Mouse (Mus musculus): ENCODE data around the gene Zfp36l2.

The Zfp36l2 gene

DNA sequence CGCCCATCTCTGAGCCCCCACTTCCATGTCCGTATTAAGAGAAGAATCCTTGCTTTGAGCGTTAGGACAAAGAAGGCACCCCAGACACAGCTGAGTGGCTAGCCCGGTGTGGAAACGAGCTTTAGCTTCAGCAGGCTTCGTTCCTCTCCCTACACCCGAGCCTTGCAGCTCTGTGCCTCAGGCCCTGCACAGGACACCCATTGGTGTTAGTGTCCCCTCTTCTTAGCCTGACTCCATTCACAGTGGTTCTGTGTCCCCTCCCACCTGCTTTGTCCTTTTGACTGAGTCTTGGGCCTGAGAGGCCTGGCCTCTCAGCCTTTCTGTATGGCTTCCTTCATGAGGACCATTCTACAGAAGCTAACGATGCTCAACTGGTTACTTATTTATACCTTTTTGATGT lies 37.5 kb downstream of the Zfp36l2 start:
- DNase-seq: peak; percentile 3

- peak; percentile 4 for DNase-seq
Observed at GRCm38 (mm10) chr17:84149566-84149965, 38.2 kb downstream of the Zfp36l2 start.

- DNase-seq: peak; percentile 16
Observed at GRCm38 (mm10) chr17:84148499-84149484, 39.0 kb downstream of the Zfp36l2 start.

- no peak for DNase-seq
Observed at GRCm38 (mm10) chr17:84147183-84148108, 40.3 kb downstream of the Zfp36l2 start.

GRCm38 (mm10) chr17:84146458-84147182 lies 41.1 kb downstream of the Zfp36l2 start:
- DNase-seq: no peak

DNA sequence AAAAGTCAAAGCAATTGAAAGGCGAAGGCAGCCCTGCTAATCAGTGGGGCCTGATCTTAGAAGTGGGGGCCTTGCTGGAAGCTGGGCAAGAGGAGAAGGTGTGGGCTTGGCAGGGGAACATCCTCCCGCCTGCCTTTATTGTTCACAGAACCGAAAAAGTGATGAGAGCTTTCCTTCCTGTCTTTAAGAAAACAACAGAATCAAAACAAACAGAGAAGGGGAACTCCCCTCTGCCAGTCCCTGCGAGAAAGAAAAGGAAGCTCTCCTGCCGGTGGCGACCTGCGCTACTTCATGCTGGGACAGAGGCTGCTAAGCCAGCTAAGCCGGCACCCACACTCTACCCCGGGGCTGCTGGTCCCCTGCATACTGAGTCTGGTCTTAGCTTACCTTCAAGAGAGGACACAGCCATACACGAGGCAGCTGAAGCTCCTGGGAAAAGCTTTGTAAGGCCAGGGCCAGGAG lies 41.9 kb downstream of the Zfp36l2 start:
- peak; percentile 79 for DNase-seq

GRCm38 (mm10) chr17:84144762-84145599 lies 42.8 kb downstream of the Zfp36l2 start:
- DNase-seq: peak; percentile 57

DNA sequence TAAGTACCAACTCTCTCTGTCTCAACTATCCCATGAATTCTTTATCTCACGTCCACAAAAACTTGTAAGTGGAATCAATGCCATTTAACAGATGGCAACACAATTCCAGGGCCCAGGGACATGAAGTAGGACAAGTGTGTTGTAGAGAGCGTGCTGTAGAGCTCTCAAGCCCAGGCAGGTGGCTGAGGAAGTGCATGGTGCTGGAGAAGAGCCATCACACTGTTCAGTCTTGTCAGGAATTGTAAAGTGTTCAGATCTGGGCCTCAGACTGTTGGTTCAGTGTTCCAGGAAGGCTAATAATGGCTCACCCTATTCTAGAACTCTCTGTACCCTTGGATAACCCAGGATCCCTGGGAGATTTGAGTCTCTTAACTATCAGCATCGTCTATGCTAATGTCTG lies 43.6 kb downstream of the Zfp36l2 start:
- DNase-seq: no peak

DNA sequence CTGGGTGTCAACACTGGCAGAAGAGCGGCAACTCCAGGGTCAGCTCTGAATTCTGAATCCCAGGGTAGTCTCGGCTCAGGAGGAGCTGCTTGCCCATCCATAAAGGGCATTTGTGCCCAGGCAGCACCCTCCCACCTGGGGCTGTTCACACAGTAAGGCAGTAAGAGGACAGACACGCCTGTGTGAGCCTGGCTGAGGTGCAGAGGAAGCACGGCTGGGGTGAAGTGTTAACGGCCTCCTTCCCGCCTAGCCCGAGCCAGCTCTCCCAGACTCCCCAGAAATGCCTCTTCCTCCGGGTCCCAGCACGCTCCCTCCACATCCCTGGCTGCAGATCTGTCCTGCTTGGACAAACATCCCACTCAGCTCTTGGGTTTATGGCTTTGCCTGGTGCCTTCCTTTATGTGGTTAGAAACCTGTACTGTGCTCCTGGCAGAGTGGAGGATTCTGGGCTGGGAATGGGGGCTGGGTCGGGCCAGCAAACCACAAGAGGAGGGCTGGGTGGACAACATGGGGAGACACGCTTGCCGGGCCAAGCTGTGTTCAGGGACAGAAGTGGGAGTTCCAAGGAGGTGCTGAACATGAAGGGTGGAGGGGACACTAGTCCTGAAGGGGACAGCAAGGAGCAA lies 44.4 kb downstream of the Zfp36l2 start:
- peak; percentile 59 for DNase-seq

- no peak for DNase-seq
Observed at GRCm38 (mm10) chr17:84141691-84142090, 46.1 kb downstream of the Zfp36l2 start.

- no peak for DNase-seq
Observed at GRCm38 (mm10) chr17:84140822-84141507, 46.8 kb downstream of the Zfp36l2 start.

- no peak for DNase-seq
Observed at GRCm38 (mm10) chr17:84137393-84138171, 50.2 kb downstream of the Zfp36l2 start.

DNA sequence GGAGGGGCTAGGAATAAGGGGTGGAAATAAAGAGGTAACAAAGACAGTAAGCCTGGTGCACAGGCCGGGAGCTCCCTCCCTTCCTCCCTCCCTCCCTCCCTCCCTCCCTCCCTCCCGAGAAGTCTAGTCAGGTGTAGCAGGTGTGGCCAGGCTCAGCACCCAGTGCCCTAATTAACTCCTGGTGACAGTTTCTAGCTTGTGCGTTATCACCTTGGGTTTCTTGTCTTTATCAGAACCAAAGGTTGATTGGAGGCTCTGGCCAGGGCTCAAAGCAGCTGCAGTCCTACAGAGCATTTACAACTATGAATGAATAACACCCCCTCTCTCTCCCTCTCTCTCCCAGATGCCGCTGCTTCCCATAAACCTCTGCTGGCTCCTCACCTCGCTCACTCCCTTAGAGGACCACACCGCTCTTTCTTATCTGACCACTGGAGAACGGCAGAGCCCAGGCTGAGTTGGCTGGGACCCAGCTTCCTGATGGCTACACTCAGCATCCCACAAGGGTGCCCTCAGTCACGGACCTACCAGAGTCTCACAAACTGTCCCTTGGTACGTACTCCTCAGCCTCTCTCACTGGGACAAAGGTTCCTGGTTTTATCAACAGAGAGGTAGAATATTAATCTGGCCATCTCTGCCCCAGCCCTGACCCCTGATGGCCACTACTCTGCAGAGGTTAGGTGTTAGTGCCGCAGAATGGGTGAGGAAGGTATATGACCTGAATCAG lies 50.9 kb downstream of the Zfp36l2 start:
- no peak for DNase-seq

- no peak for DNase-seq
Observed at GRCm38 (mm10) chr17:84136217-84136616, 51.5 kb downstream of the Zfp36l2 start.

- DNase-seq: no peak
Observed at GRCm38 (mm10) chr17:84135243-84135642, 52.5 kb downstream of the Zfp36l2 start.
